Mouse (Mus musculus) central nervous system, embryonic 11.5 days (tissue): Measurements from ENCODE around the gene Fbxo9. TPM values are rescaled to one million over a fixed set of nuclear protein-coding genes. Genes with fewer than 3 reads are reported as not detected.

Experiments
- polyA plus RNA-seq: library from polyadenylated mRNA; depleted of rRNA; stranded (reverse); fragments of >200 nt; gene quantifications from 2 replicates; pipeline ENCODE4 v1.2.3, GENCODE M21; 2012; rRNA removed

Fbxo9 gene
- 30.4 and 38.4 TPM in 2 replicates for polyA plus RNA-seq

DNA sequence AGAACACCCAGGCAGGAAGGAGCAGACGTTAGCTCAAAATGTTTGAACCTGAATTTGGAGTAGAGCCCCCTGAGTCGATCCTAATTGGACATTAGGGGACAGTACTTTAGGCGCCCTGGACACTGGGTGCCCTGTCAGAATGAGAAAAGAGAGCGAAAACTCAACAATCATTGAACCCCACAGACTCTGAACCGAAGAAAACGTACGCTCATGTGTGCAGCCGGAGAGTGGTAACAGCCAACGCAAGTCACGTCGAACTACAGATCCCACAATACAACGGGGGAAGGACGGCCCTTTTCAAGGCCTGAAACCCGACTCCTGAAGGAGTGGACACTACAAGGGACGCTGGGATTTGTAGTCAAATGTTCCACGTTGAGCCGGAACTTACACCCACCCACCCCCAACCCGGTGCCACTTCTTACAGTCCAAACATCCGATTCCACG, at the start of gene Fbxo9, which contains the start of gene Ick:
Gene Fbxo9, minus strand, starts transcription at position 270 of the 444 bp plus-strand sequence.
Gene Ick, plus strand, starts transcription at position 397 of the 444 bp plus-strand sequence.

DNA sequence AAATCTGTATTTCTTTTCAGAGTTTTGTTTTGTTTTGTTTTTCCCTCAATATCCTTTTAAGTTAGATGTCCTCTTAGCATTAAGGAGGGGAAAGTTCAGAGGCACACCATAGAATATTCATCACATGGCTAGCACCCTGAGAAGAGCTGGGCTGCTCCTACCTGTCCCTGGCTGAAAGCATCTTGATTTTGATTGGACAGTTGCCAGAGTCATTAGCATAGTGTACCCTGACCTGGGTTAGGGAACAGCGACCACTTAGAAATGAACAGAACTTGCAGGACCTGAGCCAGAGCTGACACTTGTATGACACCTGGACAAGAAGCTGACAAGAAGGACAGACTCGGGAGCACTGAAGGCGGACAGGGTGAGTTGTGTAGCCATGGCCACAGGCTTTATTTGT, 57.2 kb downstream of the Fbxo9 start, which contains the start of gene Gcm1:
Gene Gcm1, plus strand, starts transcription at position 248 of the 400 bp plus-strand sequence.

Other genes starting within 250 kb of the Fbxo9 start
- 33.8 and 61.5 TPM in 2 replicates for gene Elovl5, start 191.7 kb downstream of the Fbxo9 start, polyA plus RNA-seq
- 0.04 and 0.13 TPM in 2 replicates for gene Gcm1, start 57.1 kb downstream of the Fbxo9 start, polyA plus RNA-seq
- gene Ick, start 127 bp upstream of the Fbxo9 start, polyA plus RNA-seq, result 20.0 and 29.5 TPM in 2 replicates
- 54.2 and 59.9 TPM in 2 replicates for gene Gsta4, start 73.7 kb upstream of the Fbxo9 start, polyA plus RNA-seq
- not detected in 2 replicates for gene Gsta1, start 121.6 kb upstream of the Fbxo9 start, polyA plus RNA-seq
- not detected in 2 replicates for gene Gm3776, start 148.1 kb upstream of the Fbxo9 start, polyA plus RNA-seq
- gene Gm10639, start 180.9 kb upstream of the Fbxo9 start, polyA plus RNA-seq, result not detected in 2 replicates
- not detected in 2 replicates for gene Omt2a, start 205.7 kb upstream of the Fbxo9 start, polyA plus RNA-seq
- gene Omt2b, start 218.5 kb upstream of the Fbxo9 start, polyA plus RNA-seq, result not detected in 2 replicates
- not detected in 2 replicates for gene Gsta2, start 246.7 kb upstream of the Fbxo9 start, polyA plus RNA-seq